Mouse (Mus musculus) heart, adult 2 months (tissue): ENCODE data around the gene L3mbtl4. TPM values are rescaled to one million over a fixed set of nuclear protein-coding genes. Genes with fewer than 3 reads are reported as not detected.

Experiments
- DNase-seq, 2 experiments: peaks; one replicate each; pipeline ENCODE4 v3.0.0; 2021
- H3K27ac ChIP-seq: fragments of 200-600 bp; 2 replicates; pipeline ENCODE4 v1.8.1; 2022
- H3K27me3 ChIP-seq: fragments of 200-500 bp; 2 replicates; pipeline ENCODE4 v1.6.1; 2012; ENCODE audit warnings: mild to moderate bottlenecking, low read length, inconsistent platforms, mixed read lengths; ENCODE audit not compliant: control insufficient read depth, insufficient read depth
- H3K36me3 ChIP-seq: fragments of 200-500 bp; 2 replicates; pipeline ENCODE4 v1.6.1; 2012; ENCODE audit warnings: low read length, inconsistent platforms; ENCODE audit not compliant: control insufficient read depth, insufficient read depth
- H3K4me1 ChIP-seq: fragments of 200-500 bp; 2 replicates; pipeline ENCODE4 v1.6.1; 2011; ENCODE audit warnings: low read length; ENCODE audit not compliant: control insufficient read depth, insufficient read depth
- H3K4me3 ChIP-seq: fragments of 200-600 bp; 2 replicates; pipeline ENCODE4 v1.8.1; 2022
- H3K79me2 ChIP-seq: fragments of 200-500 bp; replicated peaks from 2 replicates; pipeline ENCODE4 v1.6.1; 2012; ENCODE audit warnings: mild to moderate bottlenecking, inconsistent platforms, low read length, moderate library complexity, mixed read lengths; ENCODE audit not compliant: control insufficient read depth, insufficient read depth
- H3K9ac ChIP-seq: fragments of 200-500 bp; 2 replicates; pipeline ENCODE4 v1.6.1; 2012; ENCODE audit warnings: low read depth, mild to moderate bottlenecking, control low read depth, inconsistent platforms, low read length, mixed read lengths
- CTCF ChIP-seq: fragments of 200-600 bp; IDR thresholded peaks from 2 replicates; pipeline ENCODE4 v1.8.1; 2022; ENCODE audit warnings: antibody characterized with exemption, mild to moderate bottlenecking, moderate library complexity
- EP300 ChIP-seq: fragments of 200-500 bp; IDR thresholded peaks from 2 replicates; pipeline ENCODE4 v1.6.1; 2011; ENCODE audit warnings: low read depth, low read length, control low read depth; ENCODE audit not compliant: insufficient read depth
- POLR2A ChIP-seq: fragments of 200-500 bp; IDR thresholded peaks from 2 replicates; pipeline ENCODE4 v1.6.1; 2011; ENCODE audit warnings: mild to moderate bottlenecking, low read depth, low read length, control low read depth; ENCODE audit not compliant: insufficient read depth
- WGBS: fragments of 180-500 bp; shearing (Covaris S2); methylation state at CpG from one replicate; pipeline ENCODE4 v1.1.7; 2018; 5-methylcytosine and 5-hydroxymethylcytosine counted together
- intact Hi-C: fragments of 180-260 bp; cut with DNase I; formaldehyde crosslinking; loops from one replicate; pipeline ENCODE4 v1.15.1; 2025
- polyA plus RNA-seq: library from polyadenylated mRNA; depleted of rRNA; stranded (reverse); fragments of >200 nt; gene quantifications from 2 replicates; pipeline ENCODE4 v1.2.3, GENCODE M21; 2012
- total RNA-seq, 2 experiments: library from RNA; stranded (reverse); gene quantifications; 2 replicates each; pipeline ENCODE4 v1.2.3; 2021

L3mbtl4 gene
- total and polyA plus RNA-seq, 3 experiments = not detected

DNA sequence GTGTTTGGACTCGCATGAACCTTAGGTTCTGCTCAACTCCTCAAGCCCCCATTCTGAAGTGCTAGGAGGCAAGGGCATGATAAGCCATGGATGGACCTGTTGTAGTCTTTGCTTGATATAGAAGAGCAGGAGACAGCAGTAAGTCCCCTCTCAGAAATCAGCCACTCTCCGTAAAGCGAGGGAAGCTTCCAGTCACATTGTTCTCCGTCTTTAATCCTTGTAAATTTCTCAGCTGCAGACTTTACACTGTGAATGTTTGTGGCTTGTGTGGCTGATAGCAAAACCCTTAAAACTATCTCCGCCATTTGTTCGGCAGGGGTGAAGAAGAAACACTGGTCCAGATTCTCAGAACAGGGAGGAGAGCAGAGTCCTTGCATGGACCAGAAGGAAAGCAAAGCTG is 552.7 kb downstream of the L3mbtl4 start, which contains the start of gene Tmem200c:
Tmem200c (plus strand) TSS at position 301 of the 400 bp plus-strand sequence.
- H3K4me1 ChIP-seq = no peaks in the 10 kb centered on the region
- TF ChIP-seq EP300 (no peak), CTCF (no peak), POLR2A (no peak)
- WGBS = 70% methylated on average over 6 of the region's 6 CpGs
- no peak within 1 kb of the TSS for H3K9ac ChIP-seq
- H3K79me2 ChIP-seq = no peaks in the 10 kb centered on the region
- no peak within 1 kb of the TSS for H3K4me3 ChIP-seq
- intact Hi-C loops = no loop called here
- no peaks in the 10 kb centered on the region for H3K27me3 ChIP-seq
- H3K27ac ChIP-seq = no peak within 1 kb of the TSS
- DNase-seq = no peak
- H3K36me3 ChIP-seq = no peaks in the 10 kb centered on the region
